Mouse (Mus musculus) kidney, adult 8-10 months (tissue): ENCODE measurements at regions not wholly inside any gene's neighbourhood (a gene's known extent, or its start where the extent isn't known, plus 50 kb on each side); places are given as distances from the start of the nearest gene placed in this dataset.

Experiments
- DNase-seq, 2 experiments: peaks; one replicate each; pipeline ENCODE4 v3.0.0; 2022

DNA sequence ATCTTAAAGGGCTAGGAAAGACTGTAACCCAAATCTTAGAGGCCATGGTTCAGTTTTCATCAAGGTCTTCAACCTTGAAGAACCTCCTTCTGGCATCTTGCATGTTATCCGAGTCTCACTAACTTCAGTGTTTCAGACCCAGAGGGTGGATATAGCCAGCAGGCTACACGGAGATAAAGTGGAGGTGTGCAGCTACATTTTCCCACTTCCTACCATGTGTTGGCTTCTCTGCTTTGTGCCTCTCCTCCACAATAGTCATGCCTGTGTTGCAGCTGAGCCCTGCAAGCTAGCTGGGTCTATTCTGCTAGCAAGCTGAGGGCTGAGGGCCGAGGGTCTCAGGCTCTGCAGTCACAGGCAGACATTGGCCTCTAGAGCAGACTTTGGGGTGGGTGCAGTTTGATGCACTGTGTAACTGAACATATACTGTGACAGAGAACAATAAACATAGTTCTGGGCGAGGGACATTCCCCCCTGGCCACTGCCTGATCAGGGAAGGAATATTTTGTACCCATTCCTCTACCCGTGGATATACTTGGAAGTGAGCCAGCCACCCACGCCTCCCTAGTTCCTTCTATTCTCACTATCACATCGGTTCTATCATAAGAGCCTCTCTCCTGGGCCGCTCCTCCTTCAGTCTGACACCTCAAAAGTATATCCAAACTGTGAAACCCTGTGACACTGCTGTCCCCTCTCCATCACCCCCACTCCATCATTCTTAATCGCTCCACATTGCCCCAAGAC, 152.6 kb upstream of the Mycn start:
- no peak for DNase-seq

DNA sequence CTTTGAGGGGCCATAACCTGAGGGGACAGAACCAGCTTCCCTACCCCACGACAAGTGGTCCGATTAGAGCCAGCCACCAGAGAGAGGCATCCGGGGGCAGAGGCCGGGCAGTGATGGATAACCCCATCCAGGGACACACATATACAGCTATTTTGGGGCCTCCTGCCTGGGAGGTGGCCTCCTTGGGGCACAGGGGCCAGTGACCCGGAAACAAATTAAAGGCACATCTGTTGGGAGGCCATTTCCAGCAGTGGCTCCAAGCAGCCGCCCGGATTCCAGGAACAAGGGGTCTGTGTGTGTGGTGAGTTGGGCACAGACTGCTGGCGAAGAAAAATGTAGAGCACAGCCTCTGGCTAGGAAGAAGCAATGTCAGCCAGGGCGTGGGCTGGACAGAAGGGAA, 144.2 kb upstream of the Mycn start:
- DNase-seq = no peak

DNA sequence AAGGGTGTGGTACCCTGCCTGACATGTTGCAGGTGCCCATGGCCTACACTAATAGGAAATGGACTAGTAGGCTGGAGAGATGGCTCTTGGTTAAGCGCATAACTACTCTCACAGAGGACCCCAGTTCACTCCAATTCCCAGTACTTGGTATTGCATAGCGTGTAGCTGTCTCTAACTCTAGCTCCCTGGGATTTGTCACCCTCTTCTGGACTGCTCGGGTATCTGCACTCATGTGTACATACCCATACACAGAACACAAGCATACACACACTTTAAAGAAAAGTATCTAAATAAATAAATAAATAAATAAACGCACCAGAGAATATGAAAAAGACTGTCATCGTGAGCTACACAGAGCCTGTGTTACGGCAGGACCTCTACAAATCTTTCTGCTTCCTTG, 143.8 kb upstream of the Mycn start:
- no peak for DNase-seq

DNA sequence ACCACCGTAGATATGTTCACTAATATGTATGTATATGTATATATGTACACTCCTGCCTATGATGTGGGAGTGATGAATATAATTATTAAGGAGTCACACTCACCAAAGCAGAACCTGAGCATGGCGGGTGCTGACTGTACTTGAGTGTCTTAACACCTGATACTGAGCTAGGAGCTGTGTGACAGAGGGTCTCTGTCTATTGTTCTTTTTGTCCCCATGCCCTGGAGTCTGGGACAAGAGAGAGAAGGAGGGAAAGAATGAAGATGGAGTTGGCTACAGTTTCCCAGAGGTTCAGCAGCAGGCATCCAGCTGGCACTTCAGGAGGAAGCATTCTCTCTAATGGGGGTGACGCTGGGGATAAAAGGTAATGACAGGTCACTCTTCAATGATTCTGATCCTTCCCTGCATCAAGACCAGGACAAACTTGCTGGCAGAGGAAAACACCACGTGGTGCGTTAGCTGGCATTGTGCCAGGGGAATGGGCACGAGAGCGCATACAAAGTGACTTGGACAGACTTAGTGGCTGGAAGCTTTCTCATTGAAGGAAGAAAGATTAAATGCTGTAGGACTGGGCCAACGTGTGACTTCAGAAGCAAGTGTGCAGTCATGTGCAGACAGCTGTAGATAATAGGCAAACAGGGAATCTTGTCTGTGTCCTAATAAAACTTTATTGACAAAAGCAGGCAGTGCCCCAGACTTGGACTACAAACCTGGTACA, 141.8 kb upstream of the Mycn start:
- DNase-seq = peak; percentile 17 to 27

DNA sequence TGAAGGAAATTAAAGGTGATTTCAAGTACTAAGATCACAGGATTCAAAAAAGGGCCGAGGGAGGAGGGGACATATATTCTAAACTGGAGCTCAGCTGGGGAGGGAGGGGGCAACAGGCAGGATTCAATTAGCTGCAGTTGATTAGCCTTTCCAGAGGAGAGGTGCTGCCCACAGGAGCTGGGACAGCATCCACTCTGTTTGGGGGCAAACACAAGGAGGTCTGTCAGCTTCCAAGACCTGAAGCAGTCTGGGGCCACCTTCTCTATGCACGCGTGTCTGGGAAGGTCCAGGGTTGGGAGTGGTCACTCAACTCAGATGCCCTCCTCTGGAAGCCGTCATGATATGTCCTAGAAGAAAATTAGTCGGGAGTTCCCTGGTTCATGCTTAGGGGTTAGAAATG, 139.1 kb upstream of the Mycn start:
- no peak for DNase-seq

DNA sequence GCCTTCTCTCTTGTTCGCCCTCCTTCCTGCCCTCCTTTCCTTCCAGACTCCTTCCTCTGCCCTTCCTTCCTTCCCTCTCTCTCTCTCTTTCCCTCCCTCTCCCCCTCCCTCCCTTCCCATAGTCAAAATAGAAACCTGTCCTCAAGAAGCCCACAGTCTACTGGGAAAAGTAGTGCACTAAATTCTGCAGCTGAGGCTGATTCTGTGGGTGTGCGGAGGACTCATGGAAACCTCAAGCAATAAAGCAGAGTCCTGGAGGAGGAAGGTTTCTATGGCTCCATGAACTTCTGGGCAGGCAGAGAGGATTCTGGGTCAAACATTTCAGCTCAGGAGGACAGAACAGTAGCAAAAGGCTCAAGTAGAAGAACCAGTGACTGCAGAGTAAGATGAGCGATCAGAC, 138.1 kb upstream of the Mycn start:
- DNase-seq = no peak

DNA sequence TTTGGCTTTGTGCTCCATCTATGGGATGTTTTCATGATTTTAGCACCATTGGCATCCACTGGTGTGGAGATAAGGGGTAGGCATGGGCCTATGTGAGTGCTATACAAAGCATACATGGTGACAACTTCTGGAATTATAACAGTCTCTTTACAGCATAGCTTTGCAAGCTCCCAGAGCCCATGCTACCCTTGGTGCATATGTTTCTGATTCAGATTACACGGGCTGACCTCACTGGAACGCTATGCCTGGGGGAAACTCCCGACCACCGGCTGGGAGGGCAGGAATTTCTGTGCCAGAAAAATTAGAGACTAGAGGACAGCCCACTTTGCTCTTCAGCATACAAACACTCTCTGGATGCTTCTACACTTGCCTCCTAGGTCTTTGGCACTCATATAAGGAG, 136.0 kb upstream of the Mycn start:
- DNase-seq = no peak

DNA sequence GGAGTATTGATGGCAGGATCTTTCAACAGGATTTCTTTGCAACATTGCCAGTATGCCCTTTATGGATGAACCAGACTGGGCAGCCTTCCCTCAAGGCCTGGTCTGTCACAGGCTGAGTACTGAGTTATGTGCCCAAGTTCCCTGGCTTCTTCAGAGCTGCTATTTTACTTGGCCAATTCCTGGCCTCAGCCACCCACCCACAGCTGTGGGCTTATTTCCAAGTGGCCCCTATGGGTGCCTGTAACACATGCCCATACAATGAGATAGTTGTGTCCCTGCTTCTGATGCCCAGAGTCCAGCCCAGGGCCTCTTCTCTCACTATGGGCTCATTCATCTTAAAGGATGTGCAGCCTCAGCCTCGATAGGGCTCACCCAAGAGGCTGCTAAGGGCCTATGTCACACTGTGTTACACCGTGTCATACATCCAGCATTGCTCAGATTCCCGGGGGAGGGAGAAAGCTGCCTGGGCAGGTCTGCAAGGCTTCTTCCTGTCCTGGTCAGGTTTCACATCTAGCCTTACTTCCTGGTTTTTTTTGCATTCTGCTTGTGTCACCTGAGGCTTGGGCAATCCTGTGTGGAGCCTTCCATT, 135.1 kb upstream of the Mycn start:
- DNase-seq = no peak

DNA sequence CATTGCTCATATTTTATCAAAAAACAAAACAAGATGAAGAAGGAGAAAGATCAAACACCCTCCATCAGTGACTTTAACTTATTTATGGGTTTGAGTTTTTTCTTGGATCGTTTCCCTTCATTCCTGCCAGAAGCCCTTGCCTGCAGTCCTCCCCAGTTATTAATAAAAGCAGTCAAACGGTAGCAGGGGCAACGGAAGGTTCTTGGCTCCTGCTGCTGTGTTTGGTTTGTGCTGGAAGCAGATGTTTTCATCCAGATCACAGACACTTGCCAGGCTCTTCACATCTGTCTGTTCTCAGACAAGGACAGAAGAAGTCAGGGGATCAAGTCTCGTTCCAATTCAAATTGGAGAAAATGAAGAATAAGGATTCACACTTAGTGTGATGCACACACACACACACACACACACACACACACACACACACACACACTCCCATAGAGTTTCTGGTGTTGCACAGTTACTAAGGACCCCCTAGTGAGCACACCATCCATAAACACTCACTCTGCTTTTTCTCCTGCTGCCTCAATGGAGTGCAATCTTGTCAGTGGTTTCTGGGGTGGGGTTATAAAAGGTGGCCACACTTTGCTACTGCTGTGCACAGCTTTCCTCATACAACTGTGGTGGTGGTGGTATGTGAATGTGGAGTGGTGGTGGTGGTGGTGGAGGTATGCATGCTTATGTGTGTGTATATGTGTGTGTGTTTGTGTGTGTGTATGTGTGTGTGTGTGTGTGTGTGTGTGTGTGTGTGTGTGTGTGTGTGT, 131.6 kb upstream of the Mycn start:
- DNase-seq = no peak

DNA sequence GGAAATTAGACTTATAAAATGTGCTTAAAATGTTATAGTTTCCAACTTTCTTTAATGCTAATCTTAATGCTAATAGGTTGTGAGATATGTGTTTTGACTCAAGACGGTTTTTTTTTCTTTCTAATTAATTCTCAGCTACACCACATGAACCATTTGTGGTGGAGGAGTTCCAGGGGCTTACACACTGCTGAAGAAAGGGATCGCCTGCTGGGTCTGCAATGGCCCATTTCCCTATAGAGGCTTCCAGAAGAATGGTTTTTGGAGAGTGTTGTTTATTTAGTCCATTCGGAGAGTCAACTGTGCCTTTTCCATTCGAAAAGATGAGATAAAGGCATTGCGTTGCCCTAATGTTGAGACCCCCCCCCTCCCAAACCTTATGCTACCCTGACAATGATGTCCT, 125.6 kb upstream of the Mycn start:
- DNase-seq = no peak

DNA sequence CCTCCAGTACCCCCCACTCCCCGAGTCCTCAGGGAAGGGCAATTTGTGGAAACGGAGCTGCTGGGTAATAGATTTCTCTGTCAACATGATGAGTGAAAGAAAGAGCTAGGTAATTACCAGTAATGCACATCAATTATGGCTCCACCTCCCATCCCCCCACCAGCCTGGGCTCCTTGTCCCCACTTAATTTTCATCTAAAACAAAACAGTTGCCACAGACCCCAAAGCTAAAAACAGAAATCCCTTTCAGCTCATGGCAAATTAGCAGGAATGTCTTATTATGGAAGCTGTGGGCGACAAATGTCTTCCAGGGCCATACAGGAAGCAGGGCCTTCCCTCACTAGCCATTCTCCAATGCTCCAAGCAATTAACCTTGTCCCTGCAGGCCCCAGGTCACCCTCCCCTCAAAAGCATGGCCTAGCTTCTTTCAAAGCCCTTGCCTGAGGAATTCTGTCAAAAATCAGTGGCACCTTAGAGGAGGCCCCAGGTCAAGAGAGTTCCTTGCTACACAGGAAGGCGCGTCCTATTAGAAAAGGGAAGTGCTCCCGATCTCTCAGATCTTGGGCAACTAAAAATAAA, 125.0 kb upstream of the Mycn start:
- peak in 1 of 2 experiments; percentile 12 for DNase-seq

DNA sequence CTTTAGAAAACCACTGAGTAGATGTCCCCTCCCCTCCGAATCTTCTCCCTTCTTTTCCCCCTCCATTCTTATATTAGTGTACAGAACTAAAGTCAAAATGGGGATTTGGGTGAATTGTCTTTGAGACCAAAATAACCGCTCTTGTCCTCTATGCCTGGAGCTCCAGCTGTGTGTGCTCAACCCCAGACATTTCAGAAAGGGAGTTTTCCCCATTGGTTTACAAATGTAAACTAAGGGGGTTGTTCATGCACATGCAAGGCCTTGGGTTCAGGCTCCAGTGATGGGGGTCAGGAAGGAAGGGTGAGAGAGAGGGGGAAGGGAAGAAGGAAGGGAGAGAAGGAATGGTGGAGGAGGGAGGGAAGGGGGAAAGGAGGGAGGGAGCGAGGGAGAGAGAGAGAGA, 117.8 kb upstream of the Mycn start:
- DNase-seq = no peak

DNA sequence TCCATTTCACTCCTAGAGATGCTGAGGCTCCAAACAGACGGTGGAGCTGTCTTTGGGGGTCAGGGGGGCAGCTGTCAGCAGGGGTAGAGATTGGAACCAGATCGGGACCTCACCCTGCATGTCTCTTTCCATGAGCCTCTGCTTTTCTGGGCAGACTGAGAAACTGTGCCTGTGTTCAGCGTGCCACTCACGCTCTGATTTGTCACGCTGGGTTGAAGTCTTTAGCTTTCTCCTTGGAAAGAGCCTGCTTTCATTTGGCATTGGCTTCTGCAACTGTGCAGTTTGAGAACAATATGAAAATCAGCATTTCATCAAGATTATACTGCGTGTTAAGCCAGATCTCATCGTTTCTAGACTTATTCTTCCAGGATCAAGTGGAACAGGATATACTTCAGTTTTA, 114.5 kb upstream of the Mycn start:
- no peak for DNase-seq

DNA sequence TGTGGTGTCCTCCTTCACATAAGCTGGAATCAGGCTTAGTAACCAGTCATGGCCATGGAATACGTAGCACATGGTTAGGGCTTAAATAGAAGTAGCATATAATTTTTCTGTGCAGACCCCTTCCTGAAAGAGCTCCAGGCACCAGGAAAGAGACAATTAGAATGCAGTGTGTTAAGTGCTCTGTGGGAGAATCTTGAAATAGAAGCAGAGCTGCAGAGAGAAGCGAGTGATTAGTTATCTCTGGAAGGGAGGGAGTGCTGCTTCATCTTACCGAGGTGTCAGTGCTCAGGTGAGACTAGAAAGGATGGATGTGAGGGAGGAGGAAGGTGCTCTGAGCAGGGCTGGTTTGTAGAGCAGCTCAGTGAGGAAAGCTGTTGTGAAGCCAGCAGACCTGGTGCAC, 112.9 kb upstream of the Mycn start:
- DNase-seq = no peak

DNA sequence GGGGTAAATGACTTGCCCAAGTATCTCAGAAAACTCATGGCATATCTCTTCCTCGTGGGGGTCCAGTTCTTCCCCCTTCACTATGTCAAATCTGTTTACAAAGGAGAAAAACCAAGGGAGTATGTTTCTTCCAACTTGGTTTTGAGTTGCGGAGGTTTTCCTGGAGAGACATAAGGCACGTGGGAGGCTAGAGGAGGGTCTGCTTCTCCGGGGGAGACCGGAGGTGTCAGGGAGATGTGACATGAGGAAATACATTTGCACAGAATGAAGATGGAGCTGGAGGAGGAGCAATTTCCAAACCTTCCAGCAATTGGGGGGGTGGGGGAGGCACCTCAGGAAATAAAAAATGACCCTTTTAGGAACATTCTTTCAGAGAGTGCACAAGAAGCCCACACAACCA, 112.0 kb upstream of the Mycn start:
- DNase-seq = no peak

DNA sequence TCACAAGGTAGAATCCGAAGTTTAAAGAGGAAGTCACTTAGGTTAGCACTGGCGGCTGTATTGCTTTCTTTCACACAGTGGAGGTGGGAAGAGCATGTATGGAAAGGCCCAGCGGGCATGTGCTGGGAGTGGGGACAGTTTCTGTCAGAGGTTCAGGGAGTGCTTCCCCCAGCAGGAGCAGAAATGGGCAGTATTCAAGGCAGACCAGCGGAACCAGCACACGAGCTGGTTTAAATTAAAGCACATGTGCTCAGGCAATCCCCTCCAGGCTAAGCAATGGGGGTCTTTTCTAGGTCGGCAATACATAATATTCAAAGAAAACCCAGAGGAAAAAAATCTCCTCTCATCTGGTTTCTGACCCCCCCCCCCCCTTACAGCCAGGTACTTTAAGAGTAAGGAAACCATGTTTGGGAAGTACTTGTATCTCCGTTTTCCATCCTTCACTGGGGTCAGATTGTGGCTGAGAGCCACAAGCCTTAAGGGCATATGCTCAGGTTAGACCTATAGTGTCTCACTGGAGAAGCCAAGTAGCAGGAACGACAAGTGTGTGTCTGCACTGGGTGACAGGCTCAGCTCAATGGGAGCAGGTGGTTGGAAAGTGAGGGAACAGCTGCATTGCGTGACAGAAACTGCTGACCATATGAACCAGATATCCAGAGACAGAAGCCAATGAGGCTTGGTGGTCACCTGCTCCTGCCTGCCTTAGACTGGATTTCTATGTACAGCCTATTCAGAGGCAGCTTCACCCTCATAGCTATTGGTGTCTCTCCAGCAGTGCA, 111.3 kb upstream of the Mycn start:
- DNase-seq = no peak

DNA sequence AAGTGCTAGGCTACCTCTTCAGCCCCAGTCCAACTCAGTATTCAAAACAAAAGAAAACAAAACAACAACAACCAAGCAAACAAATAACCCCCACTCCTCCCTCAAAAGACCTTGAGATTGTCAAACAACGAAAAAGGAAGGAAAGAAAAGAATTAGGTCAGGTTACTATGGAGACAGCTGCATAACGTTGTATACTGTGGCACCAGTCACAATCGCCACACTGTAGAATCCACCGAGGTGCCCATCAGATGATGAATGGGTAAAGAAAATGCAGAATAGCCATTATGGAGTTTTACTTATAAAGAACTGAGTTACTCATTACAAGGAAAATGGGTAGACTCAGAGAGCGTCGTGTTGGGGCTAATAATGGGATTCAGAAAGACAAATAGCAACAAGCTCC, 110.5 kb upstream of the Mycn start:
- no peak for DNase-seq

DNA sequence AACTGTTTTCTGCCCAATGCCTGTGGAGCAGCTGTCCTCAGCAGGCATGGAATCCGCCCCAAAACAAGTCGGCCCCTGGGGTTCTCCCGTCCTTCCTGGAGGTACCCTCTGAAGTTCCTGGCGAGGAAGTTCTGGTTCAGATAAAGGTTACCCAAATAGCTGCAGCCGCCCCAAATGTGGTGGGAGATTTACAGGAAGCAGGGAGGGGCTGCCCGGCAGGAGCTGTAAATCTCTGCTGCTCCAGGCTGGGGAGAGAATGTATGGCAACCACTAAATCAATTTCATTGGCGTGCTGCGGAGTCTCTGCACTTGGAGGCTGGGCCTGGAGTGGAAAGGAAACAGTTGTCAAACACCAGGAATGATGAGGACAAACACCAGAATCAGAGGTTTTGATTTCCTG, 107.9 kb upstream of the Mycn start:
- DNase-seq = peak; percentile 23 to 53

DNA sequence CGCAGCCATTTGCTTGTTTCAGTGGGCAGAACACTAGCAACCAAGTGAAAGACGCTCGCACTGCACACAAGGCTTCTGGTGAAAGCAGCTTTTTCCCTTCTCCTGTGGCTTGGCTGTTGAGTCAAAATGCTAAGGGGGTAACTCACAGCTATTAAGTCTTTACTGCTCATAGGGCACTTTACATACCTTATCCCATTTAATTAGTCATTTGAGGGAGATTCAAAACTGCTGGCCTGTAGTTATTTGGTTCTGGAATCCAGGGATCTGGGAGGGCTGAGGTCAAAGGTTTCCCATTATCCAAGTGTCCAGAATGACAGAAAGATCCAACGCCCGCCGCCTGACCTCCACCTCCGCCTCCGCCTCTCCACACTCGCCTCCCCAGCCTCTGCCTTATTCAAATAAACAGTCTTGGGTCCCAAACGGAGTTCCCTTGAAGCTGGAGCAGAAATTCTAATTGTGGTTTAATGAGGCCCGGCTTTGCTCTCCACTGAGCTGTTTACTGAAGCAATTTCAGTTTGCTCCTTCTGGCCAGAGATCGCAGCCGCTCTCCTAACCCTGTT, 106.5 kb upstream of the Mycn start:
- peak; percentile 15 to 36 for DNase-seq

DNA sequence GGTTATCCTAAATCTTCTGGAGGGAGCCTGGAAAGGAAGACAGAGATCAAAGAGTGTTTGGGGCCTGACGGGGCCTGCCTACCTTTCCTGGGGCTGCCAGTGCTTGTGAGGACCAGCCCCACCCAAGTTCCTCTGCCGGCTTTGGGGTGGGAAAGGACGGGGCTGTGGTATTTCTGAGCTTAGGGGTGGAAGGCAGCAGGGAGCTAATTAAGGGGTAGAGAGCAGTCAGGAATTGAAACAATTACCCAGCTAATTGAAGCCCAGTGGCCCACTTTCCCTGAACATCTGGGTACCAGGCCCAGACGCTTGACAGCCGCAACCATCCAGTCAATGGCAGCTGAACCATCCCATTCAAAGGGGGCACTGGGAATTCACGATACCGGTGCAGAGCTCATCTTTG, 101.2 kb upstream of the Mycn start:
- no peak for DNase-seq

DNA sequence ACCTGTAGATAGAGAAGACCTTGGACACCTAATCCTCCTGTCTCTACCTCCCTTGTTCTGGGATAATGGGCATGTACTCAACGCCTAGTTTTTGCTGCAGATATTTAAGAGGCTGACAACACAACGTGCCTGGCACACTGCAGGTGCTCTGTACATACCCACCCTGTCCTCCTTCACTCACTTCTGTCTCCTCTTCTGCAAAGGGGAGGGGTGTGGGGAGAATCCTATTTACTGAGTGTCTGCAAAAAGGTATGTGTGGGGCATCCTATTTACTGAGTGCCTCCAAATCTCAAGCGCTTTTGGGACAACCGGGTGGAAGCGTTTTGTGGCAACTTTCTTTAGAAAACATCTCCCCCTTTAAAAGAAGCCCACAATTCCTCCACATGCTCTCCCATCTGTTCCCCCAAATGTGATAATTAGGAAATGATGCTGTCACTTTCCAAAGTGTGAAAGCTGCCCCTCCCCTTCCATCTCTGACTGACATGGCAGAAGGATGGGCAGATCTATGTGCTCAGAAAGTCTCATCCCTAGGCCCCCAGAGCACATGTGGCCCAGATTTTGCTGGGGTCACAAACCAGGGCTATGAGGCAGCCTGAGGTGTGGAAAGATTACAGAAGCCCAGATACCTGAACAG, 93.5 kb upstream of the Mycn start:
- DNase-seq = no peak

DNA sequence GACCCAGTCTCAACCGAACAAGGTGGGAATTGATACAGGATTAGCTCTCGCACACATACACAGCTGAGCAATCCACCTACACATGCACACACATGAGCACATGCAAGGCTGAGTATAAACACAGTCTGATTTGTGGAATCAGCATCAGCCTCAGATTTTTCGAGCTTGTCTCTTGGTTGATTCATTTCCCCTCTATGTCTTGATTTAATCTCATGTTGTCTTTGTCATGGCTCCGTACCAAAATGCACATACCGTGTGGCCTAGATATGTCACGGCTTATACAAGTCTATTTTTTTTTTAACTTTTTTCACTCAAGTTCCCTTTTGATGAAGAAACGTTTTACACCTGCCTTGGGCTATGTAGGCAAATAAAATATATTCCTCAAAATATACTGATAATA, 88.6 kb upstream of the Mycn start:
- no peak for DNase-seq
